Mouse (Mus musculus) heart, postnatal 36 days (tissue): Measurements from ENCODE around the gene Lrrc31. TPM values are rescaled to one million over a fixed set of nuclear protein-coding genes. Genes with fewer than 3 reads are reported as not detected.

ENCODE experiments used
- DNase-seq, 2 experiments: peaks; one replicate each; pipeline ENCODE4 v3.0.0; 2021 to 2022
- intact Hi-C: fragments of 180-260 bp; cut with DNase I; formaldehyde crosslinking; loops from one replicate; pipeline ENCODE4 v1.15.1; 2025
- total RNA-seq, 2 experiments: library from RNA; stranded (reverse); gene quantifications; 2 replicates each; pipeline ENCODE4 v1.2.3; 2021

The Lrrc31 gene
- total RNA-seq, 2 experiments from 2014 or later, result 0.24 to 0.31 TPM

GRCm38 (mm10) chr3:30696346-30696745 is 3.3 kb downstream of the Lrrc31 start:
- DNase-seq, result peak; percentile 45 to 71
- intact Hi-C loops, result loop anchor here (2.0 to 10.0 kb wide), 4 partner anchors 91 to 358 kb away; no protein-coding TSS in a partner anchor

- intact Hi-C loops, result loop anchor here (2.0 to 10.0 kb wide), 4 partner anchors 92 to 359 kb away; no protein-coding TSS in a partner anchor
Observed at GRCm38 (mm10) chr3:30695661-30696060, 4.0 kb downstream of the Lrrc31 start.

GRCm38 (mm10) chr3:30690976-30691375 is 8.7 kb downstream of the Lrrc31 start:
- DNase-seq, result no peak

More at GRCm38 (mm10) chr3:30695661-30696060, 4.0 kb downstream of the Lrrc31 start:
- DNase-seq, result no peak

GRCm38 (mm10) chr3:30687216-30687615 is 12.4 kb downstream of the Lrrc31 start:
- DNase-seq, result no peak
- intact Hi-C loops, result no loop called here

More at GRCm38 (mm10) chr3:30690976-30691375, 8.7 kb downstream of the Lrrc31 start:
- intact Hi-C loops, result loop anchor here (10.0 kb wide), 1 partner anchor 364 kb away; no protein-coding TSS in a partner anchor

- intact Hi-C loops, result no loop called here
- no peak for DNase-seq
Observed at GRCm38 (mm10) chr3:30683190-30683589, 16.5 kb downstream of the Lrrc31 start.

GRCm38 (mm10) chr3:30658486-30658885 is 41.2 kb downstream of the Lrrc31 start:
- DNase-seq, result no peak
- intact Hi-C loops, result no loop called here

GRCm38 (mm10) chr3:30655937-30656336 is 43.7 kb downstream of the Lrrc31 start:
- intact Hi-C loops, result no loop called here
- DNase-seq, result no peak

GRCm38 (mm10) chr3:30650062-30650841 is 49.4 kb downstream of the Lrrc31 start:
- DNase-seq, result no peak
- intact Hi-C loops, result no loop called here

- DNase-seq, result no peak
- intact Hi-C loops, result no loop called here
Observed at GRCm38 (mm10) chr3:30648466-30648865, 51.2 kb downstream of the Lrrc31 start.

GRCm38 (mm10) chr3:30647440-30648090 is 52.1 kb downstream of the Lrrc31 start, which contains the start of gene Lrrc34:
Lrrc34 (minus strand) TSS chr3:30647869.
- DNase-seq, result peak; percentile 6 to 18
- intact Hi-C loops, result no loop called here

GRCm38 (mm10) chr3:30646761-30647160 is 52.9 kb downstream of the Lrrc31 start:
- intact Hi-C loops, result no loop called here
- no peak for DNase-seq

- intact Hi-C loops, result no loop called here
- no peak for DNase-seq
Observed at GRCm38 (mm10) chr3:30644207-30644606, 55.4 kb downstream of the Lrrc31 start, which contains the start of gene Lrriq4. Lrriq4 (plus strand) TSS chr3:30644507.

GRCm38 (mm10) chr3:30635629-30636028 is 64.0 kb downstream of the Lrrc31 start:
- intact Hi-C loops, result no loop called here
- DNase-seq, result no peak

GRCm38 (mm10) chr3:30633681-30634080 is 66.0 kb downstream of the Lrrc31 start:
- intact Hi-C loops, result no loop called here

More at GRCm38 (mm10) chr3:30633681-30634080, 66.0 kb downstream of the Lrrc31 start:
- no peak for DNase-seq

Other genes with a start within 250 kb of the Lrrc31 start
- 10 to 100 TPM; 16.9 to 21.6 TPM for gene Mecom, start 151.8 kb downstream of the Lrrc31 start, total RNA-seq
- not detected for gene Actrt3, start 99.9 kb downstream of the Lrrc31 start, total RNA-seq
- gene Mynn, start 97.8 kb downstream of the Lrrc31 start, total RNA-seq, result 10 to 100 TPM; 13.7 to 16.7 TPM
- not detected for gene Lrriq4, start 55.3 kb downstream of the Lrrc31 start, total RNA-seq
- not detected for gene Lrrc34, start 52.0 kb downstream of the Lrrc31 start, total RNA-seq
- not detected for gene Samd7, start 46.5 kb upstream of the Lrrc31 start, total RNA-seq
- 10 to 100 TPM; 41.4 to 43.2 TPM for gene Sec62, start 93.0 kb upstream of the Lrrc31 start, total RNA-seq
- 1 to 10 TPM; 1.8 to 1.9 TPM for gene Gpr160, start 156.1 kb upstream of the Lrrc31 start, total RNA-seq